Mouse (Mus musculus): ENCODE measurements at regions not wholly inside any gene's neighbourhood (a gene's known extent, or its start where the extent isn't known, plus 50 kb on each side); places are given as distances from the start of the nearest gene placed in this dataset.
A peak's percentile ranks its signal among the peaks of the same experiment; 100 is the strongest.

GRCm38 (mm10) chr15:15102185-15102584 is 1626.4 kb upstream of the Cdh9 start:
- no peaks in the 10 kb centered on the region for H3K36me3 ChIP-seq (ENCODE audit: control insufficient read depth, insufficient read depth)
- no peak overlapping the region for H3K4me2 ChIP-seq (ENCODE audit: low read depth)
- TF ChIP-seq MAX (IDR thresholded peaks at IDR 0.05; ENCODE audit: low read depth), result no peak
- TF ChIP-seq CEBPB (IDR thresholded peaks at IDR 0.05; ENCODE audit: insufficient read depth, poor library complexity, severe bottlenecking), result peak; percentile 76
- TF ChIP-seq TCF12 (IDR thresholded peaks at IDR 0.05; ENCODE audit: insufficient read depth, poor library complexity, severe bottlenecking), result peak; percentile 14
- TF ChIP-seq USF1 (IDR thresholded peaks at IDR 0.05; ENCODE audit: low read depth), result no peak
- TF ChIP-seq MYOD1 (IDR thresholded peaks at IDR 0.05; ENCODE audit: control insufficient read depth in 1 of 3, insufficient read length in 2 of 3, low read depth in 2 of 3), result no peak
- TF ChIP-seq E2F4 (IDR thresholded peaks at IDR 0.05; ENCODE audit: insufficient read depth), result no peak
- TF ChIP-seq SRF (IDR thresholded peaks at IDR 0.05; ENCODE audit: control insufficient read depth, insufficient read length, low read depth), result no peak
- no peak for TF ChIP-seq POLR2A (IDR thresholded peaks at IDR 0.05; ENCODE audit: insufficient read length, low read depth)
- TF ChIP-seq REST (IDR thresholded peaks at IDR 0.05; ENCODE audit: insufficient read depth, insufficient read length), result no peak
- no peak for TF ChIP-seq TCF3 (IDR thresholded peaks at IDR 0.05; ENCODE audit: insufficient read length, low read depth)
- no peak for TF ChIP-seq MYOG (IDR thresholded peaks at IDR 0.05; ENCODE audit: control insufficient read depth in 1 of 3, insufficient read depth in 1 of 3, insufficient read length in 2 of 3, low read depth in 2 of 3)
- H3K27me3 ChIP-seq (ENCODE audit: control insufficient read depth, insufficient read depth, insufficient read length), result no peaks in the 10 kb centered on the region
- H3K79me2 ChIP-seq (ENCODE audit: control insufficient read depth, insufficient read depth), result no peaks in the 10 kb centered on the region
- H3ac ChIP-seq (ENCODE audit: control insufficient read depth, insufficient read length), result no peak overlapping the region
- no peak overlapping the region for H3K4me3 ChIP-seq

DNA sequence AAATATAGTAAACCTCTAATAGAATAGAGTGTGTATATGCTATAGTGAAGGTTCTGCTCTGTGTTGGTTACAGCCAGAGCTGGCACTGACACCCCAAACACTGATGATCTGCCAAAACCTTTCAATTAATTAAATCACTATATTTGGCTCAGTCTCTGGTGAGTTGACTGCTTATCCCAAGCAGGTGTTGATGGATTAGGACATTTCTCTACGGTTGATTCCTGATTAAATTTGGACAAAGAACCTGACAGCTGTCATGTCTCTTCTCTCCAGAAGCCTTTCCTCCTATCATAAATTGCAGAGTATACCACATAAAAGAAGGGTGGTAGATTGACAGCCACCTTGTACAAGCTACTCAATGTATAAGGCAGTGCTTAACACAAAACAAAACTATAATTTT is 1608.4 kb upstream of the Cdh9 start:
- no peak overlapping the region for H3K4me3 ChIP-seq
- TF ChIP-seq POLR2A (IDR thresholded peaks at IDR 0.05; ENCODE audit: insufficient read length, low read depth) (no peak), TCF12 (IDR thresholded peaks at IDR 0.05; ENCODE audit: insufficient read depth, poor library complexity, severe bottlenecking) (no peak), MYOD1 (IDR thresholded peaks at IDR 0.05; ENCODE audit: control insufficient read depth in 1 of 3, insufficient read length in 2 of 3, low read depth in 2 of 3) (no peak), CEBPB (IDR thresholded peaks at IDR 0.05; ENCODE audit: insufficient read depth, poor library complexity, severe bottlenecking) (no peak)

DNA sequence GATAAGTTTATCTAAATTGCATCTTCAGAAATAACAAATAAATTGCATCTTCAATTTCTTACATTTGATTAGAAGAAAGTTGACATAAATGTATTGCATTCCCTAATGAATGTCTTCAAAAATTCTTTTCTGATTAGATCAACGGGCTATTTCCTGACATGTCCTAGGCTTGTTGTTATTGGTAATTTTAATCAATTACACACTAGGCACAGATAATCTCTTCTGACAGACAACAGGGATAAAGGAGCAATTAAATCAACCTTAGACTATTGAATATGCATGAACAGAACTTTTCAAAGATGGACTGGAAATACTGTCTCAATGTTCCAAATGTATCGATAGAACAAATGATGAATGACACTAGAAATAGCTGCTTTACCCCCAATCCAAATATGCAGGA is 1579.8 kb upstream of the Cdh9 start:
- H3K79me2 ChIP-seq (ENCODE audit: control insufficient read depth, insufficient read depth), result no peaks in the 10 kb centered on the region
- TF ChIP-seq CEBPB (IDR thresholded peaks at IDR 0.05; ENCODE audit: insufficient read depth, poor library complexity, severe bottlenecking) (no peak), POLR2A (IDR thresholded peaks at IDR 0.05; ENCODE audit: insufficient read length, low read depth) (no peak), TCF12 (IDR thresholded peaks at IDR 0.05; ENCODE audit: insufficient read depth, poor library complexity, severe bottlenecking) (no peak), E2F4 (IDR thresholded peaks at IDR 0.05; ENCODE audit: insufficient read depth) (no peak), USF1 (IDR thresholded peaks at IDR 0.05; ENCODE audit: low read depth) (no peak), TCF3 (IDR thresholded peaks at IDR 0.05; ENCODE audit: insufficient read length, low read depth) (no peak), MYOG (IDR thresholded peaks at IDR 0.05; ENCODE audit: control insufficient read depth in 1 of 3, insufficient read depth in 1 of 3, insufficient read length in 2 of 3, low read depth in 2 of 3) (no peak), POLR2AphosphoS2 (IDR thresholded peaks at IDR 0.05; ENCODE audit: insufficient read length, low read depth) (no peak), REST (IDR thresholded peaks at IDR 0.05; ENCODE audit: insufficient read depth, insufficient read length) (no peak), MYOD1 (IDR thresholded peaks at IDR 0.05; ENCODE audit: control insufficient read depth in 1 of 3, insufficient read length in 2 of 3, low read depth in 2 of 3) (no peak), SRF (IDR thresholded peaks at IDR 0.05; ENCODE audit: control insufficient read depth, insufficient read length, low read depth) (no peak), MAX (IDR thresholded peaks at IDR 0.05; ENCODE audit: low read depth) (no peak)
- no peaks in the 10 kb centered on the region for H3K36me3 ChIP-seq (ENCODE audit: control insufficient read depth, insufficient read depth)
- no peak overlapping the region for H3ac ChIP-seq (ENCODE audit: control insufficient read depth, insufficient read length)
- no peak overlapping the region for H3K4me2 ChIP-seq (ENCODE audit: low read depth)
- no peak overlapping the region for H3K4me3 ChIP-seq
- H3K27me3 ChIP-seq (ENCODE audit: control insufficient read depth, insufficient read depth, insufficient read length), result no peaks in the 10 kb centered on the region

More for the DNA sequence above, 1608.4 kb upstream of the Cdh9 start:
- H3ac ChIP-seq (ENCODE audit: control insufficient read depth, insufficient read length), result no peak overlapping the region
- no peak overlapping the region for H3K4me2 ChIP-seq (ENCODE audit: low read depth)
- H3K36me3 ChIP-seq (ENCODE audit: control insufficient read depth, insufficient read depth), result no peaks in the 10 kb centered on the region
- H3K79me2 ChIP-seq (ENCODE audit: control insufficient read depth, insufficient read depth), result no peaks in the 10 kb centered on the region
- no peaks in the 10 kb centered on the region for H3K27me3 ChIP-seq (ENCODE audit: control insufficient read depth, insufficient read depth, insufficient read length)

- no peak overlapping the region for H3K4me3 ChIP-seq
- no peak overlapping the region for H3K4me2 ChIP-seq (ENCODE audit: low read depth)
- TF ChIP-seq MYOD1 (IDR thresholded peaks at IDR 0.05; ENCODE audit: control insufficient read depth in 1 of 3, insufficient read length in 2 of 3, low read depth in 2 of 3) (no peak), CEBPB (IDR thresholded peaks at IDR 0.05; ENCODE audit: insufficient read depth, poor library complexity, severe bottlenecking) (no peak), POLR2AphosphoS2 (IDR thresholded peaks at IDR 0.05; ENCODE audit: insufficient read length, low read depth) (no peak), REST (IDR thresholded peaks at IDR 0.05; ENCODE audit: insufficient read depth, insufficient read length) (no peak), POLR2A (IDR thresholded peaks at IDR 0.05; ENCODE audit: insufficient read length, low read depth) (no peak), MYOG (IDR thresholded peaks at IDR 0.05; ENCODE audit: control insufficient read depth in 1 of 3, insufficient read depth in 1 of 3, insufficient read length in 2 of 3, low read depth in 2 of 3) (no peak), E2F4 (IDR thresholded peaks at IDR 0.05; ENCODE audit: insufficient read depth) (no peak), USF1 (IDR thresholded peaks at IDR 0.05; ENCODE audit: low read depth) (no peak), TCF3 (IDR thresholded peaks at IDR 0.05; ENCODE audit: insufficient read length, low read depth) (no peak), SRF (IDR thresholded peaks at IDR 0.05; ENCODE audit: control insufficient read depth, insufficient read length, low read depth) (no peak), TCF12 (IDR thresholded peaks at IDR 0.05; ENCODE audit: insufficient read depth, poor library complexity, severe bottlenecking) (no peak), MAX (IDR thresholded peaks at IDR 0.05; ENCODE audit: low read depth) (no peak)
- no peak overlapping the region for H3ac ChIP-seq (ENCODE audit: control insufficient read depth, insufficient read length)
- H3K36me3 ChIP-seq (ENCODE audit: control insufficient read depth, insufficient read depth), result no peaks in the 10 kb centered on the region
- H3K27me3 ChIP-seq (ENCODE audit: control insufficient read depth, insufficient read depth, insufficient read length), result no peaks in the 10 kb centered on the region
- no peaks in the 10 kb centered on the region for H3K79me2 ChIP-seq (ENCODE audit: control insufficient read depth, insufficient read depth)
These were observed 1573.1 kb upstream of the Cdh9 start for GRCm38 (mm10) chr15:15155422-15155821.

DNA sequence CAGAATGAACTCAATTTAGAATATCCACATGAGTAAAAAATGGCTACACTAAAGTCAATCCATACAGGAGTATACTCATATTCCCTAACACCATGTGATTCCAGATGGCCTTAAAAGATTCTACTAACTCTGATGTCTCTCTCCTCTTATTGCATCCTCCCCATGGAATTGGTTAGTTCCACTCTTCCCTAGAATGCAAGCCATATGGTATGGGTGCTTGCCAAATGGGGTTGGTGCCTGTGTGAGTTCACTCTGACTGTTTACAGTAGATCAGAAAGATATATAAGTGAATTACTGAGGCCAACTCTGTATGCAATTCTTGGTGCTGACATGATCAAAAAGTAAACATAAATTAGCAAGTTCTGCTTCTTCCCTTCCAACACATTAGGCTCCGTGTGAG is 1558.2 kb upstream of the Cdh9 start:
- Histone ChIP-seq H3K36me3 (ENCODE audit: control insufficient read depth, insufficient read depth) (no peaks in the 10 kb centered on the region), H3K4me3 (no peak overlapping the region), H3ac (ENCODE audit: control insufficient read depth, insufficient read length) (no peak overlapping the region), H3K27me3 (ENCODE audit: control insufficient read depth, insufficient read depth, insufficient read length) (no peaks in the 10 kb centered on the region), H3K79me2 (ENCODE audit: control insufficient read depth, insufficient read depth) (no peaks in the 10 kb centered on the region), H3K4me2 (ENCODE audit: low read depth) (no peak overlapping the region)
- TF ChIP-seq POLR2AphosphoS2 (IDR thresholded peaks at IDR 0.05; ENCODE audit: insufficient read length, low read depth) (no peak), POLR2A (IDR thresholded peaks at IDR 0.05; ENCODE audit: insufficient read length, low read depth) (no peak), E2F4 (IDR thresholded peaks at IDR 0.05; ENCODE audit: insufficient read depth) (no peak), REST (IDR thresholded peaks at IDR 0.05; ENCODE audit: insufficient read depth, insufficient read length) (no peak), TCF12 (IDR thresholded peaks at IDR 0.05; ENCODE audit: insufficient read depth, poor library complexity, severe bottlenecking) (no peak), MAX (IDR thresholded peaks at IDR 0.05; ENCODE audit: low read depth) (no peak), USF1 (IDR thresholded peaks at IDR 0.05; ENCODE audit: low read depth) (no peak), SRF (IDR thresholded peaks at IDR 0.05; ENCODE audit: control insufficient read depth, insufficient read length, low read depth) (no peak)

Measured in myocyte (in vitro differentiated cells).